Mouse (Mus musculus) telencephalon, adult 2 months (tissue): Measurements from ENCODE around the gene Marveld1.

Experiments used
- DNase-seq: peaks from one replicate; pipeline ENCODE4 v3.0.0-alpha.2; 2011; ENCODE audit warnings: low read depth, low spot score

Gene Marveld1

DNA sequence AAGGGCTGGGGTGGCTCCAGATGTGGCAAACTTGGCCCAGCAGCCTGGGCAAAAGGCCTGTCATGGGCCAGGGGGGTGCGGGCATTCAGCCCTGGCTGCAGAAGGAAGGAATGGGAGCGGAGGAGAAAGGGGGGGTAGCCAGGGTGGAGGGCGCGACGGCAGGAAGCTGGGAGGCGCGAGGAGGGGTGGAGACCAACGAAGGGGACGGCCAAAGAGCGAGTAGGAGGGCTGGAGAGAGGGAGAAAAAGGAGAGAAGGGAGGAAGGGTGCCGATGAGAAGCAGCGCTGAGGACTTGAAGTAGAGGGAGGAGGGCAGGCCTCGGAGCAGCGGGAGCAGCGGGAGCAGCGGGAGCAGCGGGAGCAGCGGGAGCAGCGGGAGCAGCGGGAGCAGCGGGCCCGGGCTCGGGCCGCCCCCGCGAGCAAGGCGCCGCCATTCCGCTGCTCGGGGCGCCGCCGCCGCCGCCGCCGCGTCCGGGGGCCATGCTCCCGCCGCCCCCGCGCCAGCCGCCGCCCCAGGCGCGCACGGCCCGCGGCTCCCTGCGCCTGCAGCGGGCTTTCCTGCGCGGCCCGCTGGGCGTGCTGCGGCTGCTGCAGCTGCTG lies at the start of gene Marveld1:
Gene Marveld1 (plus strand): TSS at position 231 of the 599 bp plus-strand sequence.
- DNase-seq = no peak

DNA sequence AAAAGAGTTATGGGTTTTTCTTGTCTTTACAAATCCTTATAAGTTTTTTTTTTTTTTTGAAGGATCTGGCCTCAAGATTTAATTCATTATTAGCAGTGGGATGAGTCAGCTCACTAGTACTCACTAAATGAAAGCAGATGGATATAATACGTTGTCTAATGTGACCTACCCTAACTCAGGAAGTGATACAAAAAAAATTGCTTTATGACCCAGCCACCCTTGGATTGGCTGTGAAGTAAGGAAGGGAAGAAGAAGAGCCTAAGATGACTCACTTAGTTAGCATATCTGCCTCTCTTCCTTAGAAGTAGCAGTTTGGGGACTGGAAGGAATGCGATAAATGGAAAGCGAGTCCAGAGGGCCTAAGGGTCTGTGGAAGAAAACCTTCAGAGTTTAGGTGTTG lies 47.8 kb upstream of the Marveld1 start:
- DNase-seq = no peak

DNA sequence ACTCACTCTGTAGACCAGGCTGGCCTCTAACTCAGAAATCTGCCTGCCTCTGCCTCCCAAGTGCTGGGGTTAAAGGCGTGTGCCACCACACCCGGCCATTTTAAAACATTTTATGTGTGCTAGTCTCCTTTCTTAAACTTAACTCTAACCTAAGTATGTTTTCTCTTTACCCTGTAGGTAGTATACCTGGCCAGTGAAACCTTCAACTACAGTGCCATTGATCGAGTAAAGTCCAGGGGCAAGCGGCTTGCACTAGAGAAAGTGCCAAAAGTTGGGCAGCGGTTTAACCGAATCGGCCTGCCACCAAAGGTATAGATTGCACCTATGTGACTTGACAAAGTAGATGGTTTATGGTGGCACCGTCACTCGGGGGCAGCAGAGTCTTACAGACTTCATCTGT lies 42.5 kb upstream of the Marveld1 start:
- no peak for DNase-seq

DNA sequence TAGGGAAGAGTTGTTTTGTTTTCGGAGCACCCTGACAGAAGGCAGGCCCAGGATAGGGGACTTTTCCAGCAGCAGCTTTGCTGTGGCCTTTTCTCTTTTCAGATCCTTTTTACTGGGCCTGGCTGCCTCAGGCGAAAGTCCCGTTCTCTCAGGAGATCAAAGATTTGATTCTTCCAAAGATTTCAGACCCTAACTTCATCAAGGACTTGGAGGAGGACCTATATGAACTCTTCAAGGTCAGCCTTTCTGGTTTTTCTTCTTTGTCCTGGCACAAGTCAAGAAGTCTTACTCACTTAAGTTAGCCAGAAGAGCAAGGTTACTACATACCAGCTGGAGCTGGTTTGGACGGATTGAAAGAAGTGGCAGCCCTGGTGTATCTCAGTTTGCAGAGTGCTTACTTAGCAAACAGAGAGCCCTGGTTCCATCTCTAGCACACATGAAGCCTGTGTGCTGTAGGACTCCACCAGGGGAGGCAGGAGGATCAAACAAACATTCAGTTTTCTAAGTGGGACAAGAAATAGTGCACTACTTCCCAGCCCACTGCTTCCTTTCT lies 31.3 kb upstream of the Marveld1 start:
- no peak for DNase-seq

DNA sequence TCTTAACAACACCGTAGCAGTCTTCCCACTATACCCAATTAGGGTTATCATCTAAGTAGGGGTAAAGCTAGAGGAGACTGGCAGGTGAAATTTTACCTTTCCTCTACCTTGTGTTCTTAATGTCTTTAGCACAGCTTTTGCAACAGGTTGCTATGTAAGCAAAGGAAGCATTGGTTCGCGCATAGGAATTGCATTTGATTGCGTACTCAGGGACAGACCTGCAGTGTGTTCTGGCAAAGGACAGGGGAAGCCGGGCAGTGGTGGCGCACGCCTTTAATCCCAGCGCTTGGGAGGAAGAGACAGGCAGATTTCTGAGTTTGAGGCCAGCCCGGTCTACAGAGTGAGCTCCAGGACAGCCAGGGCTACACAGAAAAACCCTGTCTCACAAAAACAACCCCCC lies 29.1 kb upstream of the Marveld1 start:
- no peak for DNase-seq

DNA sequence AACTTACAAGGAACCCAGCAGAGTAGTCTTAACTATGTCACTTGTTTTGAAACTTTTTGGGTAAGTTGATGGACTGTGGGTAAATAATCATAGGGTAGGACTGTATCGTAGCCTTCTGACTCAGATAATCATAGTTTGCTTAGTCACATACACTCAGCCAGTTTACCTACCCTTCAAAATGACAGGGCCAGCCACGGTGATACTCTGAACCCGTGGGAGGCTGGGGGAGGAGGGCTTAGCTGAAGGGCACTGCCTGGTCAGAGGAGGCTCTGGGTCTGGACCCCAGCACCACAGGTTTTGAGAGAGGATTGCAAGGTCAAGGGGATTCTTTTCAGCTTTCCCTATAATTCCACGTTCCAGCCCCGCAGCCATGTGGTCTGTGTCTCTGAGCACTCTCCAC lies 28.6 kb upstream of the Marveld1 start:
- DNase-seq = no peak

DNA sequence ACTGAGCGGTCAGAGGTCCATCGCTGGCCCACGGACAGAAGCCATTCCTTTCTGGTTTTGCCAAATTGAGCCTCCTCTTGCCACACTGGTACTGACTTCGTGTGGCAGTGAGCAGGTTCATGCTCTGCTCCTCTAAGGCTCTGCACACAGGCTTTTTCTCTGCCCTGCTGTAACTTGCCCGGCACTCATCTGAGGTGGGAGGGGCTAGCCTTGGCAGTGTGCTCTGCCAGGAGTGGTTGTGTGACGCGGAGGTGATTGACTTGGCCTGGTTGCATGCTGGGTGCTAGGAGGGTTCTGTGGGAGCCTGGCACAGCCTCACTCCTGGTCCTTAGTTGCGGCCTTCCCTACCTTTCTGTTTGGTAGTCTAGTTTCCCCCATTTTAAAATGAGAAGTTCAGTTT lies 26.7 kb upstream of the Marveld1 start:
- no peak for DNase-seq

DNA sequence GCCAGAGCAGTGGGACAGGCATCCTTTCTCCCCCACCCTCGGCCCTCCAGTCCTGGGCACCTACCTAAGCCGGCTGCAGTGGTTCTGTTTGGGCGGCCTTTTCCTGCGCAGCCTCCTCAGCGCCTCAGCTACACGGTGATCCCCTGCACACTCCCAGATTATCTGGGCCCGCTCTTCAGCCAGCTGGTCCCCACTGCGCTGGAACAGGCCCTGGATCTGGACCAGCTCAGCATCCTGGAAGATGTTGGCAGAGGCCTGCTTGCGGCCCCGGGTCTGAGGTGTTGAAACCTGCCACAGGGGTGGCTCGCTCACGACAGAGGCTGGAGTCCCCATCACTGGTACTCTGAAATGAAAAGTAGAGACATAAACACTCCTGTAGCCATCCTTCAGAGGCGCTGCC lies 22.5 kb upstream of the Marveld1 start:
- no peak for DNase-seq

GRCm38 (mm10) chr19:42125501-42126218 lies 21.5 kb upstream of the Marveld1 start:
- no peak for DNase-seq

GRCm38 (mm10) chr19:42126219-42126605 lies 21.0 kb upstream of the Marveld1 start:
- no peak for DNase-seq

DNA sequence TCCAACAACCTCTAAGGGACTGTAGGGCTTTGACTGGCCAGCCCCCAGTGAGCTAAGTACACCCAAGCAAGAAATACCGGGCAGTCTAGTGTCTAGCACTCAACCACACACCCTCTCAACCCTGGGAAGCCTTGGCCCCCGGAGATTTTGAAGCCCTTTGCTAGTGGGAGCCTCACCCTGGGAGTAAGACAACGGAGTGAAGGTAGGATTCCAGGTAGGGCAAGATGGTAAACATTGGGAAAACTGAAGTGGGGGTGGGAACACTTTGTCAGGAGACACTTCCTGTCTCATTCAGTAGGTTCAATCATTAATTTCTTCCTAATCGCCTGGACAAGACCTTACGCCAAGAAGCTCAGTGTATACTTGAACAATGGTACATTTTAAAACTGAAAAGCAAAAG lies 20.2 kb upstream of the Marveld1 start:
- DNase-seq = no peak

DNA sequence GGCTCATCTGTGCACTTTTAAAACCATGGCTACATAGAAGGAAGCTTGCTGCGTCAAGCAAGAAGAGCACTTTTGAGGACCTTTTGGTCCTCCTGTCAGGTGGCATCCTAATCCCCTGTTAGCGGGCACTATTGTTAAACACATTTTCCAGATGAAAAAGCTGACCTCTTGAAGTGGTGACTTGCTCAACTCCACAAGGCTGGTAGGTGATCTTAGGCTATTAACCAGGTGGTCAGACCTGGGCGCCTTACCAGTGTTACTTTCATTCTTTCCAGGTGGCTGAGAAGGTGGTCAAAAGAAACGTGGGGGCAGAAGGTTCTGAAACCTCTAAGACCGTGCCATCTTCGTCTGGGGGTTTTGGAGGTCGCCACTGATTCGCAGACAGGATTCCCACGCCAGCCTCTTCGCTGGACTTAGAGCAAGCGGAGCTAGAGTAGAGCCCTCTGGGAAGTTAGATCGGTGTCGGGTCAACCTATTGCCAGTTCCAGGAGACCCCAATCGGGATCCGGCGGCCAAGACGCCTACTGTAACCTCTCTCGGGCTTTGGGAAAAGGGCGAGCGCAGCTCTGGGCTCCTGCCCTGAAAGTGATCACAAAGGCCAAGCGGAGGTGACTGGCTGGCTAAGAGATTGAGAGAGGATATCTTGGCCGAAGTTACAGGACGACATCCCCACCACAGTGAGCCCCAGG lies 19.0 kb upstream of the Marveld1 start:
- no peak for DNase-seq

- peak; percentile 98 for DNase-seq
These were observed 18.3 kb upstream of the Marveld1 start, which contains the start of gene Avpi1 for GRCm38 (mm10) chr19:42128787-42129508. Gene Avpi1 (minus strand): TSS chr19:42129059.

DNA sequence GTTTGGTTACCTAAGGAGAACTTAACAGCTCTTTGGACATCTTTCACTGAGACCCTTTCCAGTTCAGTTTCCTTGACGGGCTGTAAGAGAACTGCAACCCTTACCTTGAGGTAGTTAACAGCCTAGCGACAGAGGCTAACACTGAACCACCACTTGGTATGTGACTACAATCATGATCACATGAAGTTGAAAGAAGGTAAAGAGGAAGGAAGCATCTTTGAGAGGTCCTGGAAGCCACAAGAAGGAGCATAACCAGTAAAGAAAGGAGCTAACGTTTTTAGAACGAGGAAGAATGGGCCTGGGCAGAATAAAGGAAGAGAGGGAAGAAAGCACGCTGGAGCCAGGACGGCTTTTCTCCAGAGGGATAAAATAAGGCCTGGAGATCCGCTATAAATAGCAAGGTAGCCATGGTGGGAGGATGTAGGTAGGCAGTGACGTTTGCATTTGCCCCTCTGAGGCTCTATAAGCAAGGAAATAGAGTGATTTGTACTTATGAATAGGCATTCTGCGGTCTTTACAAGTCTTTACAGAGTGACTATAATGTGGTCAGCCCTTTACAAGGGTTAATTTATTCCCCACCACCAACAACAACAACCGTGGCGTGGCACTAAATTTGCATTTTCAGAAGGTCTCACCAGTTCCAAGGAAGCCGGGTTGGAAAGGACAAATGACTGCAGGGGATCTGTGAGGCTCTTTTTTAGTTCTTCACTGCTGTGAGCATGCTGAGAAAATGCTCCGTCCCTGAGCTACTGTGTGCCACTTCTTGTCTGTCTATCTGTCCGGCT lies 17.5 kb upstream of the Marveld1 start:
- peak; percentile 55 for DNase-seq

- no peak for DNase-seq
These were observed 16.9 kb upstream of the Marveld1 start for GRCm38 (mm10) chr19:42130294-42130606.

DNA sequence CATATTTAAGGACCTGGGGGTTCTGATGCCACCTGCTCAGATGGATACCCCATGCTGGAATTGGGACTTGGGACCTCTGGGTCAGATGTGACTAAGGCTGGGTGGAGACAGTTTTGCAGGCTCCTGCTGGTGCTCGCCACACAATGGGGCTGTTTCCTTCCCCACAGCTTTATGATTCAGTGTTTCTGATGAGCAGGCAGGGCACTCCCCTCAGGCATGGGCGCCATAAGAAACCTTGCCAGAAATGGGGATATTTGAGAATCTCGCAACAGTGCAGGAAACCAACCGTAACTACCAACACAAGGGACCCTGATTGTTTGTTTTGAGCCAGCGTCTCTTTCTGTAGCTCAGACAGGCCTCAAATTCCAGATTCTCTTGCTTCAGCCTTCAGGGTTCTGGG lies 16.1 kb upstream of the Marveld1 start:
- DNase-seq = no peak

DNA sequence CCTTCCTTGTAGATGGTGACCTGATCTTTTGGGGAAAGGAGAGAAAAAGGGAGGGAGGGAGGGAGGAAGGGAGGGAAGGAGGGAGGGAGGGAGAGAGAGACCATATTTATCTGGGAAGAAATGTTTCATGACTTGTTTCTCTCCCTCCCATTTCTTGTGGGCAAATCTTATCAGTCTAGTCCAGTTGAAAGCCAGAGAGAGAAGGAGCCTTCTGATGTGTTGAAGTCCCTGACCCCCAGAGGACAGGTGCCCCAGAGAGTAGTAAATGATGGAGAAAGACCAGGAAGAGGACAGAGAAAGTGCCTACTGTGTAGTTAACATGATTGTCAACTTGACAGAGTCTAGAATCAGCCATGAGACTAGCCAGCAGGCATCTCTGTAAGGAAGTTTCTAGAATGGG lies 12.1 kb upstream of the Marveld1 start:
- no peak for DNase-seq

DNA sequence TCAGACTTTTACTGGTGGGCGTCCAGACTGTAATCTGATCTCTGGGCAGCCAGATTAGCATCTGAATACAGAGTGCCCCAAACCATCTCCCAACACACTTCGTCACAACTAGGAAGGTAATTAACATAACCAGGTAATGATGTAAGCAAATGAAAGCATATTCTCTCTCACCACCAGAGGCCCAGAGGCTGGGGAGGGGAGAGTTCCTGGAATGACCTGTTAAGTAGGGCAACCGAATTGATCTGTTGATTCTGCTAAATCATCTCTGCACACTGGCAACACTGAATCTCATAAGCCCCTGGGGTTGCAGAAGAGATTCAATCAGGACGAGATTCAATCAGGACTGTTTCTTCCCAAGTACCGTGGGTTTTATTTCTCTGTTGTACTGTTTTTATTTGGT lies 11.1 kb upstream of the Marveld1 start:
- no peak for DNase-seq

GRCm38 (mm10) chr19:42137167-42137672 lies 10.0 kb upstream of the Marveld1 start:
- DNase-seq = no peak

- no peak for DNase-seq
These were observed 8.5 kb upstream of the Marveld1 start for GRCm38 (mm10) chr19:42138517-42139285.
